Mouse (Mus musculus) limb, embryonic 14.5 days (tissue): Measurements from ENCODE around the gene Zbtb8a. TPM values are rescaled to one million over a fixed set of nuclear protein-coding genes. Genes with fewer than 3 reads are reported as not detected.

Experiments used
- ATAC-seq: fragments of 200-750 bp; cut with Nextera tagmentation; 2 replicates; pipeline ENCODE4 v1.8.0; 2017; ENCODE audit warnings: low read depth, moderate number of reproducible peaks, moderate TSS enrichment; ENCODE audit not compliant: low FRiP score
- DNase-seq: peaks from one replicate; pipeline ENCODE4 v3.0.0-alpha.2; 2015; ENCODE audit warnings: low spot score
- H3K27ac ChIP-seq: fragments of 300-500 bp; sonication (generic); replicated peaks from 2 replicates; pipeline ENCODE4 v1.5.1; 2014; ENCODE audit warnings: low read depth, mild to moderate bottlenecking, low read length, moderate library complexity, mixed read lengths
- H3K27me3 ChIP-seq: fragments of 300-500 bp; sonication (generic); 2 replicates; pipeline ENCODE4 v1.6.1; 2014; ENCODE audit warnings: low read length, mixed read lengths; ENCODE audit not compliant: control insufficient read depth, insufficient read depth
- H3K36me3 ChIP-seq: fragments of 300-500 bp; sonication (generic); 2 replicates; pipeline ENCODE4 v1.6.1; 2014; ENCODE audit warnings: mild to moderate bottlenecking, low read length, moderate library complexity, mixed read lengths; ENCODE audit not compliant: control insufficient read depth, insufficient read depth
- H3K4me1 ChIP-seq: fragments of 300-500 bp; sonication (generic); 2 replicates; pipeline ENCODE4 v1.6.1; 2014; ENCODE audit warnings: antibody characterized with exemption, low read length, mixed read lengths; ENCODE audit not compliant: control insufficient read depth, insufficient read depth
- H3K4me2 ChIP-seq: fragments of 300-500 bp; sonication (generic); replicated peaks from 2 replicates; pipeline ENCODE4 v1.6.1; 2014; ENCODE audit warnings: low read depth, mild to moderate bottlenecking, low read length, moderate library complexity; ENCODE audit not compliant: severe bottlenecking
- H3K4me3 ChIP-seq: fragments of 300-500 bp; sonication (generic); replicated peaks from 2 replicates; pipeline ENCODE4 v1.5.1; 2014; ENCODE audit warnings: low read length
- H3K9ac ChIP-seq: fragments of 300-500 bp; sonication (generic); 2 replicates; pipeline ENCODE4 v1.6.1; 2014; ENCODE audit warnings: mild to moderate bottlenecking, low read depth, low read length, moderate library complexity; ENCODE audit not compliant: severe bottlenecking
- H3K9me3 ChIP-seq: fragments of 300-500 bp; sonication (generic); 2 replicates; pipeline ENCODE4 v1.6.1; 2016; ENCODE audit warnings: low read length; ENCODE audit not compliant: control insufficient read depth
- POLR2A ChIP-seq: fragments of 200-500 bp; IDR thresholded peaks from 2 replicates; pipeline ENCODE4 v1.8.0; 2012; ENCODE audit warnings: inconsistent platforms, mild to moderate bottlenecking, moderate library complexity, borderline replicate concordance; ENCODE audit not compliant: insufficient read depth, insufficient read length; ENCODE audit errors: extremely low read depth
- WGBS: fragments of 180-500 bp; shearing (Covaris S2); extraction: QIAGEN DNeasy Blood & Tissue Kit; methylation state at CpG from one replicate; pipeline ENCODE4 v1.1.7; 2014; 5-methylcytosine and 5-hydroxymethylcytosine counted together
- polyA plus RNA-seq, 2 experiments: library from polyadenylated mRNA; depleted of rRNA in 1 of 2; stranded (reverse) in 1 of 2; unstranded in 1 of 2; fragments of >200 nt; fragmentation: Nextera tagmentation in 1 of 2; extraction: Ambion mirVana in 1 of 2; gene quantifications; 2 replicates each; pipeline versions ENCODE4 v1.2.1 to v1.2.3; 2012 to 2014

Zbtb8a gene
- polyA plus RNA-seq, 2 experiments: 5.6 to 16.2 TPM

DNA sequence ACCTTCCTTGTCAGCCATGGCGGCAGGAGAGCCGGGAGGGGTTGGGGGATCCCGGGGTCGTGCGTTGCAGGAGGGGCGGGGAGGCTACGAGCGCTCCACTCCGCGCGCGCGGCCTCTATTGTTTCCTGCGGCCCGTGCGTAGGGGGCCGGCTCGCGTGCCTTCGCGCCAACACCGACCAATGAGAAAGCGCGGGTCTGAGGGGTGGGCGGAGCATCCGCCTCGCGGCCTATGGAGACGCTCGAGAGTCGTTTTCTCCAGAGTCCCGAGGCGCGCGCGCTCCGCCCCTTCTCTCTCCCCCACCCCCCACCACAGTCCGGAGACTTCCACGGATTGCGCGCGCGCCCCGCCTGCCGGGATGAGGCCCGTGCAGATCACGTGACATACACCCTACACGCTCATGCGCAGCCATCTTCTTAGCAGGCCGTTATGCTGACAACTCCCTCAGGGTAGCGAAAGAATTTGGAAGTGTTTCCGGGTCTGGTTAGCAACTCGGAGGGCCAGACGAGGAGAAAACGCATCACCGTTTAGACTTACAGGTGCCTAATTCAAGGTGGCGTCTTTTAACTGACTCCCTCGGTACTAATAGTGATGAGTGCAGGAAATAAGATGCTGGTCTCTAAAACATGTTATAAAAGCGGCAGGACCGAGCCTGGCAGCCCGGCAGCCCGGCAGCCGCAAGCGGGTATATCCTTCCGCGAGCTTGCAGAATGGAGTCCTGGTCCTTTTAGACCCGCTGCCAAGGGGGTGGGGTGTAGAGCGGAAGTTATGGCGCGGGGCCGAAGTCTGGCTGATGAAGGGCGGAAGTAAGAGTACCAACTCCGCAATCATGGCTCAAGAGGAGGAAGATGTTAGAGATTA is 42.5 kb downstream of the Zbtb8a start, which contains the start of the genes Rbbp4 and Zbtb8os:
Gene Rbbp4, minus strand, starts transcription at position 155 of the 859 bp plus-strand sequence.
Gene Zbtb8os, plus strand, starts transcription at position 480 of the 859 bp plus-strand sequence.
- WGBS: under 1% methylated on average over 62 of the region's 73 CpGs

GRCm38 (mm10) chr4:129334677-129335215 is 43.2 kb downstream of the Zbtb8a start:
- peaks cover 22% of the 10 kb centered on the region for H3K4me1 ChIP-seq
- H3K27ac ChIP-seq: peak overlapping the region; percentile 97
- H3K27me3 ChIP-seq: no peaks in the 10 kb centered on the region
- DNase-seq: no peak
- 0 out of 2 replicates have a peak, but pooled peaks have one; percentile 88 for TF ChIP-seq POLR2A
- under 1% methylated on average over 61 of the region's 62 CpGs for WGBS
- no peaks in the 10 kb centered on the region for H3K9me3 ChIP-seq
- H3K4me2 ChIP-seq: peak overlapping the region; percentile 63
- H3K36me3 ChIP-seq: peaks cover 37% of the 10 kb centered on the region
- H3K9ac ChIP-seq: peak overlapping the region; percentile 95
- ATAC-seq: no peak
- H3K4me3 ChIP-seq: peak overlapping the region; percentile 96

More for the DNA sequence above, 42.5 kb downstream of the Zbtb8a start, which contains the start of the genes Rbbp4 and Zbtb8os:
- Histone ChIP-seq H3K9me3 (no peaks in the 10 kb centered on the region), H3K36me3 (peaks cover 30% of the 10 kb centered on the region), H3K27ac (peak within 1 kb of the TSS; percentile 97), H3K9ac (peak within 1 kb of the TSS; percentile 95), H3K27me3 (no peaks in the 10 kb centered on the region), H3K4me2 (peak within 1 kb of the TSS; percentile 78), H3K4me1 (peaks cover 22% of the 10 kb centered on the region), H3K4me3 (peak within 1 kb of the TSS; percentile 96)
- peak; percentile 97 for ATAC-seq
- TF ChIP-seq POLR2A: peak; percentile 27; the same call in 1 of the 2 replicates
- peak; percentile 100 for DNase-seq

DNA sequence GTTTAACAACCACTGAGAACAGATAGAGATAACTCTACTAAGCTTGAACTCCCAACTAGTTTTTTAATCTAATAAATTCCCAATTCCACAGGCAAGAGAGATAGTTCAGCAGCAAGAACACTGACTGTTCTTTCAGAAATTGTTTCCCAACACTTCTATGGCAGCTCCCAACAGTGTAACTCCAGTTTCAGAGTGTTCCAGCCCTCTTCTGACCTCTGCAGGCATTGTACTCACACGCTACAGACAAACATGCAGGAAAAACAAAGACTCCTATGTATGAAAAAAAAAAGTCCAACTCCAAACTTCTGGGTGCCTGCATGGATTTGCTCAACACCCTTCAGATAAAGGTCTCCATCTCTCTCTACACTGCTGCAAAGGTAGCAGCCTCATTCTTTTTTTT is 45.1 kb downstream of the Zbtb8a start:
- H3K36me3 ChIP-seq: peaks cover 53% of the 10 kb centered on the region
- H3K27me3 ChIP-seq: no peaks in the 10 kb centered on the region
- peak overlapping the region; percentile 36; the same call in 1 of the 2 replicates for H3K9ac ChIP-seq
- no peaks in the 10 kb centered on the region for H3K9me3 ChIP-seq
- WGBS: 37% methylated on average over 1 of the region's 1 CpGs
- H3K27ac ChIP-seq: no peak overlapping the region
- peaks cover 22% of the 10 kb centered on the region for H3K4me1 ChIP-seq
- peak overlapping the region; percentile 63 for H3K4me2 ChIP-seq
- ATAC-seq (no peak), DNase-seq (no peak)
- peak overlapping the region; percentile 96 for H3K4me3 ChIP-seq
- TF ChIP-seq POLR2A: no peak

DNA sequence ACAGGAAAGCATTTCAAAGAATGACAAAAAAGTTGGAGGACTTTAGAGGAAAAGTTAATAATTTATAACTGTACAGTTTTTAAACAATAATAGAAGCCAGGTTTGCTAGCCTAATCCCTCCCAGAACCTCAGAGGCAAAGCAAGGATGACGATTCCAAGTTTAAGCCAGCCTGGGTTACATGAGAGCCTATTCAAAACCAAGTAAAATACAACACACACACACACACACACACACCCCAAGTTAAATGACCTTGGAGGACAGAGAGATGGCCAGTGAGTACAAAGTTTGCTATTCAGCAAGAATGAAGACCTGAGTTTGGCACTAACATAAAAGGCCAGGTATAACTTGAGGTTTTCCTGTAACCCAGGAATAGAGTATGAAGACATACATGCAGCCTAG is 51.7 kb downstream of the Zbtb8a start:
- no peaks in the 10 kb centered on the region for H3K9me3 ChIP-seq
- peaks cover 2% of the 10 kb centered on the region; the same call in 1 of the 2 replicates for H3K4me1 ChIP-seq
- no peak overlapping the region for H3K4me2 ChIP-seq
- no peak overlapping the region for H3K9ac ChIP-seq
- no peak for TF ChIP-seq POLR2A
- DNase-seq (no peak), ATAC-seq (no peak)
- H3K27me3 ChIP-seq: no peaks in the 10 kb centered on the region
- no peak overlapping the region; the same call in 1 of the 2 replicates for H3K4me3 ChIP-seq
- WGBS: 78% methylated on average over 1 of the region's 1 CpGs
- peaks cover 90% of the 10 kb centered on the region for H3K36me3 ChIP-seq
- H3K27ac ChIP-seq: no peak overlapping the region

DNA sequence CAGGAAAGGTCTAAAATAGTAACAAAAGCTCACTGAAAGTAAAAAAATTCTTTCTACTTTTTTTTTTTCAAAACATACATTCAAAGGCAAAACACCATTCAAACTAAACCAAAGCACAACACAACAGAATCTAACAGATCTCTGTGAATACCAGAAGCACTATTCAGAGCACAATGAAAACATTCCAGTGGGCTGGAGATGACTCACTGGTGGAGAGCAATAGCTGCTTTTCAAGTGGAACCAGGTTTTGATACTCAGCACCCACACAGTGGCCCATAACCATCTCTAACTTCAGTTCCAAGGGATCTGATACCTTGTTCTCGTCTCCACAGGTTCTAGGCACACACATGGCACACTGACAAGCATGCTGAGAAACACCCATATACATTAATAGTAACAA is 53.2 kb downstream of the Zbtb8a start:
- Histone ChIP-seq H3K9me3 (no peaks in the 10 kb centered on the region), H3K9ac (no peak overlapping the region), H3K4me2 (no peak overlapping the region), H3K4me3 (no peak overlapping the region), H3K36me3 (peaks cover 89% of the 10 kb centered on the region), H3K27me3 (no peaks in the 10 kb centered on the region), H3K27ac (no peak overlapping the region), H3K4me1 (no peaks in the 10 kb centered on the region)
- TF ChIP-seq POLR2A: no peak
- DNase-seq: no peak
- no peak for ATAC-seq
- WGBS: 63% methylated on average over 1 of the region's 1 CpGs
